In genomic region chr5:134761409-134762124, GRCm38 (mm10) we compare ENCODE assay signal across 12 mouse cellular contexts. TPM values are rescaled to one million over a fixed set of nuclear protein-coding genes. Genes with fewer than 3 reads are reported as not detected.
A peak's percentile ranks its signal among the peaks of the same experiment; 100 is the strongest.
DNase-seq lines count a peak whose midpoint lies in the region; ATAC-seq and TF ChIP-seq lines count a peak whose summit lies in the region.
"Had no signal": no experiment of that assay in that cellular context is flagged by ENCODE, and none has a peak within 500 bp of the region (broad histone marks: within the 10 kb centered on the region; RNA-seq: fewer than 3 reads in every experiment).

No protein-coding gene starts in this region.

- intact Hi-C loops in heart, adult 2 months (cut with DNase I): no loop called here

- no peaks in the 10 kb centered on the region for H3K36me3 ChIP-seq in heart, adult 2 months (ENCODE audit: control insufficient read depth, insufficient read depth, low read length)
- H3K36me3 ChIP-seq in midbrain, embryonic 16.5 days (ENCODE audit: control insufficient read depth, insufficient read depth, low read length): no peaks in the 10 kb centered on the region
- no peaks in the 10 kb centered on the region for H3K36me3 ChIP-seq in midbrain, embryonic 15.5 days (replicated peaks)
- no peaks in the 10 kb centered on the region for H3K36me3 ChIP-seq in embryonic facial prominence, embryonic 15.5 days
- no peaks in the 10 kb centered on the region for H3K36me3 ChIP-seq in limb, embryonic 14.5 days (ENCODE audit: control insufficient read depth, insufficient read depth, low read length)
- H3K36me3 ChIP-seq: G1E had no signal

- no peak overlapping the region for H3K4me2 ChIP-seq in midbrain, embryonic 16.5 days (ENCODE audit: low read length)
- no peak overlapping the region for H3K4me2 ChIP-seq in midbrain, embryonic 15.5 days
- H3K4me2 ChIP-seq in embryonic facial prominence, embryonic 15.5 days (replicated peaks): no peak overlapping the region
- H3K4me2 ChIP-seq in limb, embryonic 14.5 days (replicated peaks; ENCODE audit: low read depth, low read length, severe bottlenecking): no peak overlapping the region; the same call in 1 of the 2 replicates

- H3K27me3 ChIP-seq in heart, adult 2 months (ENCODE audit: control insufficient read depth, insufficient read depth, low read length): no peaks in the 10 kb centered on the region
- no peaks in the 10 kb centered on the region for H3K27me3 ChIP-seq in midbrain, embryonic 16.5 days (ENCODE audit: control insufficient read depth, insufficient read depth, low read depth, low read length)
- H3K27me3 ChIP-seq in midbrain, embryonic 15.5 days (replicated peaks): no peaks in the 10 kb centered on the region
- H3K27me3 ChIP-seq in embryonic facial prominence, embryonic 15.5 days: no peaks in the 10 kb centered on the region
- no peaks in the 10 kb centered on the region for H3K27me3 ChIP-seq in limb, embryonic 14.5 days (ENCODE audit: control insufficient read depth, insufficient read depth, low read length)

- H3K4me3 ChIP-seq in heart, adult 2 months: no peak overlapping the region
- H3K4me3 ChIP-seq in midbrain, embryonic 16.5 days (ENCODE audit: low read depth, low read length): no peak overlapping the region
- H3K4me3 ChIP-seq in midbrain, embryonic 15.5 days: no peak overlapping the region
- no peak overlapping the region for H3K4me3 ChIP-seq in embryonic facial prominence, embryonic 15.5 days (replicated peaks)
- H3K4me3 ChIP-seq in limb, embryonic 14.5 days (replicated peaks; ENCODE audit: low read length): no peak overlapping the region
- H3K4me3 ChIP-seq: layer of hippocampus, adult 2 months had no signal

- H3K27ac ChIP-seq in heart, adult 2 months: peak overlapping the region; percentile 26
- no peak overlapping the region for H3K27ac ChIP-seq in midbrain, embryonic 16.5 days (ENCODE audit: low read length)
- H3K27ac ChIP-seq in midbrain, embryonic 15.5 days: no peak overlapping the region
- peak overlapping the region; percentile 88 for H3K27ac ChIP-seq in embryonic facial prominence, embryonic 15.5 days (replicated peaks)
- H3K27ac ChIP-seq in limb, embryonic 14.5 days (replicated peaks; ENCODE audit: low read depth, low read length): peak overlapping the region; percentile 79
- H3K27ac ChIP-seq: layer of hippocampus, adult 2 months had no signal

- ATAC-seq in midbrain, embryonic 16.5 days: peak; percentile 42; the same call in 1 of the 2 replicates
- no peak for ATAC-seq in midbrain, embryonic 15.5 days (replicated peaks)
- peak; percentile 78 for ATAC-seq in embryonic facial prominence, embryonic 15.5 days (ENCODE audit: insufficient number of reproducible peaks, low FRiP score, low TSS enrichment, low read depth)
- peak; percentile 81 for ATAC-seq in limb, embryonic 14.5 days (ENCODE audit: low FRiP score, low read depth)
- no peak for ATAC-seq in erythroblast, adult 5-6 weeks (replicated peaks; ENCODE audit: low FRiP score, poor library complexity, severe bottlenecking)

- peaks cover 17% of the 10 kb centered on the region for H3K4me1 ChIP-seq in heart, adult 2 months (ENCODE audit: control insufficient read depth, insufficient read depth, low read length)
- H3K4me1 ChIP-seq in midbrain, embryonic 16.5 days (ENCODE audit: control insufficient read depth, insufficient read depth, low read length): no peaks in the 10 kb centered on the region
- H3K4me1 ChIP-seq in midbrain, embryonic 15.5 days: no peaks in the 10 kb centered on the region
- peaks cover 13% of the 10 kb centered on the region for H3K4me1 ChIP-seq in embryonic facial prominence, embryonic 15.5 days
- H3K4me1 ChIP-seq in limb, embryonic 14.5 days (ENCODE audit: control insufficient read depth, insufficient read depth, low read length): peaks cover 13% of the 10 kb centered on the region

- H3K9me3 ChIP-seq in midbrain, embryonic 16.5 days (replicated peaks; ENCODE audit: control insufficient read depth, low read length, poor library complexity, severe bottlenecking): no peaks in the 10 kb centered on the region
- no peaks in the 10 kb centered on the region for H3K9me3 ChIP-seq in midbrain, embryonic 15.5 days
- H3K9me3 ChIP-seq in embryonic facial prominence, embryonic 15.5 days (replicated peaks): no peaks in the 10 kb centered on the region
- no peaks in the 10 kb centered on the region for H3K9me3 ChIP-seq in limb, embryonic 14.5 days (ENCODE audit: control insufficient read depth, low read length)
- H3K9me3 ChIP-seq: G1E had no signal

- WGBS in heart, adult 2 months: 52% methylated on average over 18 of the region's 18 CpGs
- WGBS in midbrain, embryonic 16.5 days: 71% methylated on average over 18 of the region's 18 CpGs
- WGBS in midbrain, embryonic 15.5 days: 73% methylated on average over 18 of the region's 18 CpGs
- 46% methylated on average over 18 of the region's 18 CpGs for WGBS in embryonic facial prominence, embryonic 15.5 days
- 47% methylated on average over 18 of the region's 18 CpGs for WGBS in limb, embryonic 14.5 days

- no peaks in the 10 kb centered on the region for H3K79me2 ChIP-seq in heart, adult 2 months (replicated peaks; ENCODE audit: control insufficient read depth, insufficient read depth, low read length)

- no peak for TF ChIP-seq POLR2A in heart, adult 2 months (IDR thresholded peaks at IDR 0.05; ENCODE audit: insufficient read depth, low read depth, low read length)
- TF ChIP-seq POLR2A in limb, embryonic 14.5 days (IDR thresholded peaks at IDR 0.05; ENCODE audit: borderline replicate concordance, extremely low read depth, insufficient read depth, insufficient read length): no peak

- H3K9ac ChIP-seq in heart, adult 2 months (ENCODE audit: low read depth, low read length): no peak overlapping the region
- no peak overlapping the region for H3K9ac ChIP-seq in midbrain, embryonic 16.5 days (ENCODE audit: low read depth, low read length)
- no peak overlapping the region for H3K9ac ChIP-seq in midbrain, embryonic 15.5 days
- H3K9ac ChIP-seq in embryonic facial prominence, embryonic 15.5 days: no peak overlapping the region
- H3K9ac ChIP-seq in limb, embryonic 14.5 days (ENCODE audit: low read depth, low read length, severe bottlenecking): no peak overlapping the region

- DNase-seq in heart, adult 2 months: peak; percentile 77 to 79
- DNase-seq in heart, adult 8-10 months (ENCODE audit: low spot score): no peak
- peak; percentile 87 for DNase-seq in limb, embryonic 14.5 days (ENCODE audit: low spot score)
- DNase-seq in spleen, adult 12 weeks (ENCODE audit: low spot score): no peak
- DNase-seq: thymus, postnatal 25 days had no signal

- TF ChIP-seq CTCF in heart, adult 2 months (IDR thresholded peaks at IDR 0.05): no peak

- TF ChIP-seq EP300 in heart, adult 2 months (IDR thresholded peaks at IDR 0.05; ENCODE audit: insufficient read depth, low read depth, low read length): no peak

RNA-seq across cellular contexts. Expression of gene Eln, which starts 14.4 kb away (rescaled TPM):
- total RNA-seq in heart, adult 2 months (2021): 10 to 100 TPM; 33.5 to 49.9 TPM
- polyA plus RNA-seq in heart, adult 2 months (2012; rRNA removed): 124 and 131 TPM in 2 replicates
- total RNA-seq in heart, adult 8-10 months (2022): 10 to 100 TPM; 14.7 to 26.2 (median 17.6) TPM
- 10.0 and 12.1 TPM in 2 replicates for polyA plus RNA-seq in midbrain, embryonic 16.5 days (2015; fragmentation: Nextera tagmentation; extraction: Ambion mirVana)
- 8.7 and 9.3 TPM in 2 replicates for polyA plus RNA-seq in midbrain, embryonic 15.5 days (2015; fragmentation: Nextera tagmentation; extraction: Ambion mirVana)
- 289 and 312 TPM in 2 replicates for polyA plus RNA-seq in embryonic facial prominence, embryonic 15.5 days (2015; fragmentation: Nextera tagmentation; extraction: Ambion mirVana)
- polyA plus RNA-seq in limb, embryonic 14.5 days (2012; rRNA removed): 249 and 296 TPM in 2 replicates
- polyA plus RNA-seq in limb, embryonic 14.5 days (2014; fragmentation: Nextera tagmentation; extraction: Ambion mirVana): 115 and 121 TPM in 2 replicates
- total RNA-seq in erythroblast, adult 5-6 weeks (2015; ENCODE audit: low replicate concordance): not detected in 2 replicates
- total RNA-seq in erythroblast, adult 5-6 weeks (2017; ENCODE audit: low replicate concordance): not detected in 2 replicates
- total RNA-seq: megakaryocyte, adult 5-6 weeks had no signal
- polyA plus RNA-seq: G1E had no signal

Comparison
In these comparisons a context has a peak if more than half of its experiments do, and no peak if none do; other contexts are left out.
1. DNase-seq: peak in heart, adult 2 months (2 of 2) and limb, embryonic 14.5 days (single experiment); none in heart, adult 8-10 months (single experiment) and spleen, adult 12 weeks (single experiment).
2. ATAC-seq: peak in midbrain, embryonic 16.5 days (single experiment), embryonic facial prominence, embryonic 15.5 days (single experiment) and limb, embryonic 14.5 days (single experiment); none in midbrain, embryonic 15.5 days (single experiment) and erythroblast, adult 5-6 weeks (single experiment).
3. H3K27ac ChIP-seq: peak in heart, adult 2 months (single experiment), embryonic facial prominence, embryonic 15.5 days (single experiment) and limb, embryonic 14.5 days (single experiment); none in midbrain, embryonic 16.5 days (single experiment) and midbrain, embryonic 15.5 days (single experiment).